Mouse (Mus musculus) olfactory bulb, adult 2 months (tissue): ENCODE measurements around the gene Tcp10c.
"Not testable (repeated sequence)": the region's sequence is repeated elsewhere in the genome, so short reads cannot be mapped to it uniquely, and the experiment has no call there.

Source experiments
- CTCF ChIP-seq: fragments of 200-500 bp; IDR thresholded peaks from 2 replicates; pipeline ENCODE4 v1.5.1; 2012; ENCODE audit warnings: low read depth, mild to moderate bottlenecking, low read length, moderate library complexity; ENCODE audit not compliant: insufficient read depth
- POLR2A ChIP-seq: fragments of 200-500 bp; IDR thresholded peaks from 2 replicates; pipeline ENCODE4 v1.6.1; 2012; ENCODE audit warnings: mild to moderate bottlenecking, low read depth, low read length, moderate library complexity; ENCODE audit not compliant: insufficient read depth

DNA sequence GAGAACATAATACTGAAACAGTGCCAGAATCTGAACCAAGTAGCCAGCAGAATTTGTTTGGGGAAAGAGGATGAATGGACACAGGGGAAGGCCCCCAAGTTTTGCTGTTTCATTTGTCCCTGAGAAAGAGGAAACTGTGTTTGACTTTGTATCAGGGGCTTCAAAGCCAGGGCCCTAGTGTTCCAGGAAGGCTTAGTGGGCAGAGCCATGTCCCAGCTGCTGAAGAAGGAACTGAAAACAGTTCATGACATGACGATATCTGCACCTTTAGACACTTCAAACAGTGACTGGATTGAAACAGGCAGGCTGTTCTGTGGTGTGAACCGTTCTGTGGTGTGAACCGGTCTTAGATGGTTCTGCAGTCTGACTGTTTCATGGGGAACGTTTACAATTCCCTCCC is 8.4 kb upstream of the Tcp10c start:
- not testable (repeated sequence) for TF ChIP-seq CTCF, POLR2A
